Mouse (Mus musculus): ENCODE measurements at regions not wholly inside any gene's neighbourhood (a gene's known extent, or its start where the extent isn't known, plus 50 kb on each side); places are given as distances from the start of the nearest gene placed in this dataset.
A peak's percentile ranks its signal among the peaks of the same experiment; 100 is the strongest.

- Histone ChIP-seq H3K4me2 (ENCODE audit: low read length) (no peak overlapping the region), H3K4me1 (replicated peaks; ENCODE audit: control insufficient read depth, insufficient read depth, low read length) (no peaks in the 10 kb centered on the region), H3K27me3 (replicated peaks; ENCODE audit: control insufficient read depth, insufficient read depth, low read length) (no peaks in the 10 kb centered on the region), H3K4me3 (replicated peaks; ENCODE audit: low read length) (no peak overlapping the region), H3K9ac (replicated peaks; ENCODE audit: low read depth, low read length) (no peak overlapping the region), H3K36me3 (ENCODE audit: control insufficient read depth, insufficient read depth) (no peaks in the 10 kb centered on the region), H3K27ac (ENCODE audit: low read length) (no peak overlapping the region), H3K9me3 (ENCODE audit: control insufficient read depth, low read length) (peaks cover 2% of the 10 kb centered on the region; the same call in 1 of the 2 replicates)
- no peak for ATAC-seq
- WGBS = 86% methylated on average over 1 of the region's 1 CpGs
These were observed 359.2 kb upstream of the Dph6 start for GRCm38 (mm10) chr2:115013916-115014315.

- H3K9ac ChIP-seq (replicated peaks; ENCODE audit: low read depth, low read length) = no peak overlapping the region
- no peaks in the 10 kb centered on the region for H3K9me3 ChIP-seq (ENCODE audit: control insufficient read depth, low read length)
- H3K4me2 ChIP-seq (ENCODE audit: low read length) = no peak overlapping the region
- H3K4me3 ChIP-seq (replicated peaks; ENCODE audit: low read length) = no peak overlapping the region
- H3K27me3 ChIP-seq (replicated peaks; ENCODE audit: control insufficient read depth, insufficient read depth, low read length) = no peaks in the 10 kb centered on the region
- no peaks in the 10 kb centered on the region for H3K4me1 ChIP-seq (replicated peaks; ENCODE audit: control insufficient read depth, insufficient read depth, low read length)
- ATAC-seq = no peak
- no peak overlapping the region for H3K27ac ChIP-seq (ENCODE audit: low read length)
- no peaks in the 10 kb centered on the region for H3K36me3 ChIP-seq (ENCODE audit: control insufficient read depth, insufficient read depth)
- 92% methylated on average over 3 of the region's 3 CpGs for WGBS
These were observed 372.0 kb upstream of the Dph6 start for GRCm38 (mm10) chr2:115026777-115027176.

- ATAC-seq = no peak
- Histone ChIP-seq H3K4me2 (ENCODE audit: low read length) (no peak overlapping the region), H3K4me3 (replicated peaks; ENCODE audit: low read length) (no peak overlapping the region), H3K36me3 (ENCODE audit: control insufficient read depth, insufficient read depth) (no peaks in the 10 kb centered on the region), H3K9ac (replicated peaks; ENCODE audit: low read depth, low read length) (no peak overlapping the region), H3K4me1 (replicated peaks; ENCODE audit: control insufficient read depth, insufficient read depth, low read length) (no peaks in the 10 kb centered on the region), H3K27me3 (replicated peaks; ENCODE audit: control insufficient read depth, insufficient read depth, low read length) (no peaks in the 10 kb centered on the region), H3K27ac (ENCODE audit: low read length) (no peak overlapping the region), H3K9me3 (ENCODE audit: control insufficient read depth, low read length) (no peaks in the 10 kb centered on the region)
- WGBS = 27% methylated on average over 2 of the region's 2 CpGs
These were observed 376.4 kb upstream of the Dph6 start for GRCm38 (mm10) chr2:115031134-115031533.

GRCm38 (mm10) chr2:115036205-115036604, 381.4 kb upstream of the Dph6 start:
- no peak overlapping the region for H3K4me2 ChIP-seq (ENCODE audit: low read length)
- H3K36me3 ChIP-seq (ENCODE audit: control insufficient read depth, insufficient read depth) = no peaks in the 10 kb centered on the region
- WGBS = 40% methylated on average over 3 of the region's 3 CpGs
- H3K27me3 ChIP-seq (replicated peaks; ENCODE audit: control insufficient read depth, insufficient read depth, low read length) = no peaks in the 10 kb centered on the region
- no peak overlapping the region for H3K4me3 ChIP-seq (replicated peaks; ENCODE audit: low read length)
- peak; percentile 67 for ATAC-seq
- H3K9ac ChIP-seq (replicated peaks; ENCODE audit: low read depth, low read length) = no peak overlapping the region
- 0 out of 2 replicates have a peak, but pooled peaks cover 4% of the 10 kb centered on the region for H3K4me1 ChIP-seq (replicated peaks; ENCODE audit: control insufficient read depth, insufficient read depth, low read length)
- no peak overlapping the region for H3K27ac ChIP-seq (ENCODE audit: low read length)
- no peaks in the 10 kb centered on the region for H3K9me3 ChIP-seq (ENCODE audit: control insufficient read depth, low read length)

- Histone ChIP-seq H3K9me3 (ENCODE audit: control insufficient read depth, low read length) (no peaks in the 10 kb centered on the region), H3K27me3 (replicated peaks; ENCODE audit: control insufficient read depth, insufficient read depth, low read length) (no peaks in the 10 kb centered on the region), H3K4me2 (ENCODE audit: low read length) (no peak overlapping the region), H3K36me3 (ENCODE audit: control insufficient read depth, insufficient read depth) (no peaks in the 10 kb centered on the region), H3K4me1 (replicated peaks; ENCODE audit: control insufficient read depth, insufficient read depth, low read length) (no peaks in the 10 kb centered on the region), H3K9ac (replicated peaks; ENCODE audit: low read depth, low read length) (no peak overlapping the region), H3K4me3 (replicated peaks; ENCODE audit: low read length) (no peak overlapping the region), H3K27ac (ENCODE audit: low read length) (no peak overlapping the region)
- ATAC-seq = no peak
- 50% methylated on average over 7 of the region's 7 CpGs for WGBS
These were observed 387.6 kb upstream of the Dph6 start for GRCm38 (mm10) chr2:115042299-115042785.

- no peaks in the 10 kb centered on the region for H3K9me3 ChIP-seq (ENCODE audit: control insufficient read depth, low read length)
- H3K27me3 ChIP-seq (replicated peaks; ENCODE audit: control insufficient read depth, insufficient read depth, low read length) = no peaks in the 10 kb centered on the region
- no peak overlapping the region for H3K9ac ChIP-seq (replicated peaks; ENCODE audit: low read depth, low read length)
- no peak overlapping the region for H3K4me2 ChIP-seq (ENCODE audit: low read length)
- H3K4me1 ChIP-seq (replicated peaks; ENCODE audit: control insufficient read depth, insufficient read depth, low read length) = peaks cover 14% of the 10 kb centered on the region; the same call in 1 of the 2 replicates
- ATAC-seq = peak; percentile 92
- H3K36me3 ChIP-seq (ENCODE audit: control insufficient read depth, insufficient read depth) = no peaks in the 10 kb centered on the region
- no peak overlapping the region for H3K4me3 ChIP-seq (replicated peaks; ENCODE audit: low read length)
- 15% methylated on average over 4 of the region's 4 CpGs for WGBS
- peak overlapping the region; percentile 38; the same call in 1 of the 2 replicates for H3K27ac ChIP-seq (ENCODE audit: low read length)
These were observed 401.7 kb upstream of the Dph6 start for GRCm38 (mm10) chr2:115056327-115057070.

- H3K4me2 ChIP-seq (ENCODE audit: low read length) = no peak overlapping the region
- H3K9ac ChIP-seq (replicated peaks; ENCODE audit: low read depth, low read length) = no peak overlapping the region
- peaks cover 14% of the 10 kb centered on the region; the same call in 1 of the 2 replicates for H3K4me1 ChIP-seq (replicated peaks; ENCODE audit: control insufficient read depth, insufficient read depth, low read length)
- WGBS = 26% methylated on average over 2 of the region's 2 CpGs
- no peak overlapping the region for H3K4me3 ChIP-seq (replicated peaks; ENCODE audit: low read length)
- no peaks in the 10 kb centered on the region for H3K27me3 ChIP-seq (replicated peaks; ENCODE audit: control insufficient read depth, insufficient read depth, low read length)
- H3K9me3 ChIP-seq (ENCODE audit: control insufficient read depth, low read length) = no peaks in the 10 kb centered on the region
- ATAC-seq = peak; percentile 36; the same call in 1 of the 2 replicates
- no peaks in the 10 kb centered on the region for H3K36me3 ChIP-seq (ENCODE audit: control insufficient read depth, insufficient read depth)
- no peak overlapping the region for H3K27ac ChIP-seq (ENCODE audit: low read length)
These were observed 402.4 kb upstream of the Dph6 start for GRCm38 (mm10) chr2:115057200-115057599.

- H3K4me1 ChIP-seq (replicated peaks; ENCODE audit: control insufficient read depth, insufficient read depth, low read length) = no peaks in the 10 kb centered on the region
These were observed 412.9 kb upstream of the Dph6 start for GRCm38 (mm10) chr2:115067489-115068163.

GRCm38 (mm10) chr2:115069704-115070103, 414.9 kb upstream of the Dph6 start:
- Histone ChIP-seq H3K36me3 (ENCODE audit: control insufficient read depth, insufficient read depth) (no peaks in the 10 kb centered on the region), H3K4me1 (replicated peaks; ENCODE audit: control insufficient read depth, insufficient read depth, low read length) (no peaks in the 10 kb centered on the region), H3K9ac (replicated peaks; ENCODE audit: low read depth, low read length) (no peak overlapping the region), H3K4me2 (ENCODE audit: low read length) (no peak overlapping the region), H3K27me3 (replicated peaks; ENCODE audit: control insufficient read depth, insufficient read depth, low read length) (no peaks in the 10 kb centered on the region), H3K9me3 (ENCODE audit: control insufficient read depth, low read length) (no peaks in the 10 kb centered on the region), H3K4me3 (replicated peaks; ENCODE audit: low read length) (no peak overlapping the region), H3K27ac (ENCODE audit: low read length) (no peak overlapping the region)
- WGBS = 74% methylated on average over 4 of the region's 4 CpGs
- ATAC-seq = no peak

More at GRCm38 (mm10) chr2:115067489-115068163, 412.9 kb upstream of the Dph6 start:
- no peak overlapping the region for H3K4me3 ChIP-seq (replicated peaks; ENCODE audit: low read length)
- no peaks in the 10 kb centered on the region for H3K36me3 ChIP-seq (ENCODE audit: control insufficient read depth, insufficient read depth)
- no peaks in the 10 kb centered on the region for H3K27me3 ChIP-seq (replicated peaks; ENCODE audit: control insufficient read depth, insufficient read depth, low read length)
- no peak overlapping the region for H3K4me2 ChIP-seq (ENCODE audit: low read length)
- WGBS = 54% methylated on average over 8 of the region's 8 CpGs
- no peak overlapping the region for H3K9ac ChIP-seq (replicated peaks; ENCODE audit: low read depth, low read length)
- no peak for ATAC-seq
- H3K27ac ChIP-seq (ENCODE audit: low read length) = no peak overlapping the region
- no peaks in the 10 kb centered on the region for H3K9me3 ChIP-seq (ENCODE audit: control insufficient read depth, low read length)
